Mouse (Mus musculus) limb, embryonic 12.5 days (tissue): ENCODE measurements around the gene Hivep1. TPM values are rescaled to one million over a fixed set of nuclear protein-coding genes. Genes with fewer than 3 reads are reported as not detected.

Experiments
- ATAC-seq: fragments of 200-750 bp; cut with Nextera tagmentation; 2 replicates; pipeline ENCODE4 v1.8.0; 2017; ENCODE audit warnings: low read depth, moderate TSS enrichment; ENCODE audit not compliant: insufficient number of reproducible peaks, insufficient read depth, low FRiP score, low TSS enrichment
- H3K27ac ChIP-seq: fragments of 300-500 bp; sonication (generic); 2 replicates; pipeline ENCODE4 v1.5.1; 2016; ENCODE audit warnings: mild to moderate bottlenecking, moderate library complexity
- H3K27me3 ChIP-seq: fragments of 300-500 bp; sonication (generic); 2 replicates; pipeline ENCODE4 v1.6.1; 2016; ENCODE audit warnings: mild to moderate bottlenecking, moderate library complexity
- H3K36me3 ChIP-seq: fragments of 300-500 bp; sonication (generic); 2 replicates; pipeline ENCODE4 v1.6.1; 2016; ENCODE audit warnings: mild to moderate bottlenecking, moderate library complexity
- H3K4me1 ChIP-seq: fragments of 300-500 bp; sonication (generic); replicated peaks from 2 replicates; pipeline ENCODE4 v1.6.1; 2016
- H3K4me2 ChIP-seq: fragments of 300-500 bp; sonication (generic); 2 replicates; pipeline ENCODE4 v1.6.1; 2016; ENCODE audit warnings: mild to moderate bottlenecking, moderate library complexity
- H3K4me3 ChIP-seq: fragments of 300-500 bp; sonication (generic); replicated peaks from 2 replicates; pipeline ENCODE4 v1.5.1; 2016; ENCODE audit warnings: mild to moderate bottlenecking
- H3K9ac ChIP-seq: fragments of 300-500 bp; sonication (generic); replicated peaks from 2 replicates; pipeline ENCODE4 v1.6.1; 2016; ENCODE audit warnings: mild to moderate bottlenecking, moderate library complexity
- H3K9me3 ChIP-seq: fragments of 300-500 bp; sonication (generic); 2 replicates; pipeline ENCODE4 v1.6.1; 2016; ENCODE audit warnings: mild to moderate bottlenecking, moderate library complexity
- WGBS: fragments of 180-500 bp; shearing (Covaris S2); methylation state at CpG from one replicate; pipeline ENCODE4 v1.1.7; 2016; 5-methylcytosine and 5-hydroxymethylcytosine counted together
- polyA plus RNA-seq: library from polyadenylated mRNA; unstranded; fragments of >200 nt; fragmentation: Nextera tagmentation; extraction: Ambion mirVana; gene quantifications from 2 replicates; pipeline ENCODE4 v1.2.1, GENCODE M21; 2016

The Hivep1 gene
- polyA plus RNA-seq, 1 experiment from 2014 or later: 13.2 TPM

- H3K36me3 ChIP-seq: peaks cover 7% of the 10 kb centered on the region; the same call in 1 of the 2 replicates
- peaks cover 5% of the 10 kb centered on the region; the same call in 1 of the 2 replicates for H3K9me3 ChIP-seq
- H3K9ac ChIP-seq: no peak overlapping the region
- no peak overlapping the region for H3K4me2 ChIP-seq
- no peak overlapping the region for H3K4me3 ChIP-seq
- H3K4me1 ChIP-seq: peaks cover 32% of the 10 kb centered on the region
- WGBS: 88% methylated on average over 4 of the region's 4 CpGs
- no peak overlapping the region for H3K27ac ChIP-seq
- H3K27me3 ChIP-seq: no peaks in the 10 kb centered on the region
- ATAC-seq: no peak
Measured at GRCm38 (mm10) chr13:42099523-42099922, 47.7 kb downstream of the Hivep1 start.

- Histone ChIP-seq H3K4me1 (peaks cover 22% of the 10 kb centered on the region), H3K4me3 (no peak overlapping the region), H3K9ac (no peak overlapping the region), H3K27me3 (no peaks in the 10 kb centered on the region), H3K27ac (peak overlapping the region; percentile 17; the same call in 1 of the 2 replicates), H3K4me2 (no peak overlapping the region), H3K36me3 (peaks cover 7% of the 10 kb centered on the region; the same call in 1 of the 2 replicates), H3K9me3 (peaks cover 5% of the 10 kb centered on the region; the same call in 1 of the 2 replicates)
- no peak; the same call in 1 of the 2 replicates for ATAC-seq
- WGBS: 49% methylated on average over 13 of the region's 13 CpGs
Measured at GRCm38 (mm10) chr13:42101440-42102190, 49.8 kb downstream of the Hivep1 start.

- WGBS: 31% methylated on average over 8 of the region's 8 CpGs
- H3K27ac ChIP-seq: no peak overlapping the region
- peaks cover 22% of the 10 kb centered on the region for H3K4me1 ChIP-seq
- H3K4me3 ChIP-seq: no peak overlapping the region
- H3K27me3 ChIP-seq: no peaks in the 10 kb centered on the region
- peaks cover 5% of the 10 kb centered on the region; the same call in 1 of the 2 replicates for H3K9me3 ChIP-seq
- H3K36me3 ChIP-seq: peaks cover 6% of the 10 kb centered on the region; the same call in 1 of the 2 replicates
- no peak overlapping the region for H3K9ac ChIP-seq
- 0 out of 2 replicates have a peak overlapping the region, but pooled peaks have one; percentile 17 for H3K4me2 ChIP-seq
- ATAC-seq: peak; percentile 47
Measured at GRCm38 (mm10) chr13:42102980-42103379, 51.2 kb downstream of the Hivep1 start.

- no peaks in the 10 kb centered on the region for H3K27me3 ChIP-seq
- no peak overlapping the region for H3K4me3 ChIP-seq
- 72% methylated on average over 11 of the region's 11 CpGs for WGBS
- H3K4me2 ChIP-seq: no peak overlapping the region
- no peaks in the 10 kb centered on the region for H3K36me3 ChIP-seq
- H3K4me1 ChIP-seq: peaks cover 22% of the 10 kb centered on the region
- no peak for ATAC-seq
- H3K27ac ChIP-seq: no peak overlapping the region
- H3K9ac ChIP-seq: no peak overlapping the region
- H3K9me3 ChIP-seq: no peaks in the 10 kb centered on the region
Measured at GRCm38 (mm10) chr13:42103486-42104166, 51.8 kb downstream of the Hivep1 start.

GRCm38 (mm10) chr13:42104371-42104770, 52.5 kb downstream of the Hivep1 start:
- 88% methylated on average over 3 of the region's 3 CpGs for WGBS
- H3K4me2 ChIP-seq: no peak overlapping the region
- no peaks in the 10 kb centered on the region for H3K27me3 ChIP-seq
- ATAC-seq: no peak
- peaks cover 22% of the 10 kb centered on the region for H3K4me1 ChIP-seq
- no peak overlapping the region for H3K27ac ChIP-seq
- H3K9me3 ChIP-seq: no peaks in the 10 kb centered on the region
- H3K9ac ChIP-seq: no peak overlapping the region
- no peak overlapping the region for H3K4me3 ChIP-seq
- no peaks in the 10 kb centered on the region for H3K36me3 ChIP-seq

GRCm38 (mm10) chr13:42108483-42109215, 56.8 kb downstream of the Hivep1 start:
- Histone ChIP-seq H3K4me2 (no peak overlapping the region), H3K4me3 (no peak overlapping the region), H3K4me1 (peaks cover 15% of the 10 kb centered on the region), H3K36me3 (no peaks in the 10 kb centered on the region), H3K27ac (no peak overlapping the region), H3K9ac (no peak overlapping the region), H3K9me3 (no peaks in the 10 kb centered on the region), H3K27me3 (no peaks in the 10 kb centered on the region)
- 79% methylated on average over 11 of the region's 11 CpGs for WGBS
- no peak for ATAC-seq

- WGBS: 96% methylated on average over 3 of the region's 3 CpGs
- ATAC-seq: no peak
- no peak overlapping the region for H3K4me3 ChIP-seq
- H3K4me2 ChIP-seq: no peak overlapping the region
- no peaks in the 10 kb centered on the region for H3K9me3 ChIP-seq
- peaks cover 12% of the 10 kb centered on the region for H3K4me1 ChIP-seq
- no peaks in the 10 kb centered on the region for H3K27me3 ChIP-seq
- no peaks in the 10 kb centered on the region for H3K36me3 ChIP-seq
- H3K9ac ChIP-seq: no peak overlapping the region
- no peak overlapping the region for H3K27ac ChIP-seq
Measured at GRCm38 (mm10) chr13:42110416-42110815, 58.6 kb downstream of the Hivep1 start.

DNA sequence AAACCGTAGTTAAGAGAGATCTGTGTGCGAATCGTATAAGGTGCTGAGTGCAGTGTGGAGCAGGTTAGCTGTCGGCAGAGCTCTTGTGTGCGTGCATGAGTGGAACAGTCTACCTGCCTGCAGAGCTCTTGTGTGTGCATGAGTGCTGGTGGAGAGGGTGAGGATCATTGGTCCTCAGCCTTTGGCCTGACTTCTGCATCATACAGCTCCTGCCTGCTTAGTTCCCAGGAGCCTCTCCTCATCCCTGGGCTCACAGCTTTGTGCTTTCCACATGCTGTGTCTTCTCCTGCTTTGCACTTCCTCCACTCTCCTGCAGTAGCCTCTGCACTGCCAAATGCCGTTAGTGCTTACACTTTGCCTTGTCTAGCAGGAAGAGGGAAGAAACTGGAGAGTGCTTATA, 60.2 kb downstream of the Hivep1 start:
- Histone ChIP-seq H3K9ac (no peak overlapping the region), H3K4me1 (peaks cover 12% of the 10 kb centered on the region), H3K4me2 (no peak overlapping the region), H3K27me3 (no peaks in the 10 kb centered on the region), H3K27ac (no peak overlapping the region), H3K4me3 (no peak overlapping the region), H3K36me3 (no peaks in the 10 kb centered on the region), H3K9me3 (no peaks in the 10 kb centered on the region)
- ATAC-seq: no peak
- WGBS: 78% methylated on average over 6 of the region's 6 CpGs

- 72% methylated on average over 5 of the region's 5 CpGs for WGBS
- Histone ChIP-seq H3K27ac (no peak overlapping the region), H3K4me2 (no peak overlapping the region)
Measured at GRCm38 (mm10) chr13:42112748-42113147, 60.9 kb downstream of the Hivep1 start.

GRCm38 (mm10) chr13:42113601-42114000, 61.8 kb downstream of the Hivep1 start:
- Histone ChIP-seq H3K27me3 (no peaks in the 10 kb centered on the region), H3K4me1 (peaks cover 12% of the 10 kb centered on the region), H3K36me3 (no peaks in the 10 kb centered on the region), H3K27ac (no peak overlapping the region), H3K9me3 (no peaks in the 10 kb centered on the region), H3K4me3 (no peak overlapping the region), H3K4me2 (no peak overlapping the region), H3K9ac (no peak overlapping the region)
- no peak for ATAC-seq
- 94% methylated on average over 7 of the region's 7 CpGs for WGBS

More at GRCm38 (mm10) chr13:42112748-42113147, 60.9 kb downstream of the Hivep1 start:
- Histone ChIP-seq H3K4me1 (peaks cover 12% of the 10 kb centered on the region), H3K27me3 (no peaks in the 10 kb centered on the region), H3K9ac (no peak overlapping the region), H3K36me3 (no peaks in the 10 kb centered on the region), H3K9me3 (no peaks in the 10 kb centered on the region), H3K4me3 (no peak overlapping the region)
- no peak for ATAC-seq

- no peak for ATAC-seq
Measured at GRCm38 (mm10) chr13:42116301-42116700, 64.5 kb downstream of the Hivep1 start.

More at GRCm38 (mm10) chr13:42116301-42116700, 64.5 kb downstream of the Hivep1 start:
- 93% methylated on average over 6 of the region's 6 CpGs for WGBS
- peaks cover 12% of the 10 kb centered on the region for H3K4me1 ChIP-seq
- no peak overlapping the region for H3K27ac ChIP-seq
- no peaks in the 10 kb centered on the region for H3K27me3 ChIP-seq
- H3K4me3 ChIP-seq: no peak overlapping the region
- H3K9me3 ChIP-seq: no peaks in the 10 kb centered on the region
- H3K36me3 ChIP-seq: no peaks in the 10 kb centered on the region
- H3K4me2 ChIP-seq: no peak overlapping the region
- H3K9ac ChIP-seq: no peak overlapping the region
